ENCODE assay signal across 14 mouse cellular contexts in genomic region chr5:4959446-4959845, GRCm38 (mm10).
A peak's percentile ranks its signal among the peaks of the same experiment; 100 is the strongest.
DNase-seq lines count a peak whose midpoint lies in the region; ATAC-seq and TF ChIP-seq lines count a peak whose summit lies in the region.
"Had no signal": no experiment of that assay in that cellular context is flagged by ENCODE, and none has a peak within 500 bp of the region (broad histone marks: within the 10 kb centered on the region; RNA-seq: fewer than 3 reads in every experiment).

No protein-coding gene starts in this region.

- no peaks in the 10 kb centered on the region for H3K36me3 ChIP-seq in heart, postnatal 0 days (replicated peaks; ENCODE audit: control insufficient read depth, insufficient read depth, low read length)
- no peaks in the 10 kb centered on the region for H3K36me3 ChIP-seq in embryonic facial prominence, embryonic 10.5 days (replicated peaks)
- H3K36me3 ChIP-seq: embryonic facial prominence, embryonic 13.5 days; heart, embryonic 13.5 days; limb, embryonic 12.5 days; stomach, embryonic 15.5 days had no signal

- TF ChIP-seq CTCF in heart, postnatal 0 days (IDR thresholded peaks at IDR 0.05; ENCODE audit: low read depth), result no peak
- no peak for TF ChIP-seq CTCF in layer of hippocampus, adult 2 months (conservative IDR thresholded peaks at IDR 0.05)

- H3K27ac ChIP-seq in heart, postnatal 0 days (ENCODE audit: low read depth), result no peak overlapping the region
- H3K27ac ChIP-seq in embryonic facial prominence, embryonic 10.5 days (replicated peaks), result no peak overlapping the region
- H3K27ac ChIP-seq in layer of hippocampus, adult 2 months, result no peak overlapping the region
- H3K27ac ChIP-seq: embryonic facial prominence, embryonic 13.5 days; heart, embryonic 13.5 days; limb, embryonic 12.5 days; stomach, embryonic 15.5 days had no signal

- 0 out of 2 replicates have a peak, but pooled peaks cover 5% of the 10 kb centered on the region for H3K4me1 ChIP-seq in heart, postnatal 0 days (ENCODE audit: control insufficient read depth, insufficient read depth)
- peaks cover 18% of the 10 kb centered on the region for H3K4me1 ChIP-seq in embryonic facial prominence, embryonic 10.5 days

- DNase-seq in heart, postnatal 0 days (ENCODE audit: low spot score), result no peak
- DNase-seq in heart, adult 18-20 months, result no peak
- peak; percentile 23 for DNase-seq in embryonic facial prominence, embryonic 10.5 days (ENCODE audit: low spot score)
- DNase-seq in forelimb bud, embryonic 11.5 days (ENCODE audit: low read depth, low spot score), result peak; percentile 29
- peak; percentile 66 for DNase-seq in lung, postnatal 10 days
- no peak for DNase-seq in cerebellum, postnatal 14 days
- no peak for DNase-seq in layer of hippocampus, adult 2 months (ENCODE audit: low spot score in 2 of 2)
- DNase-seq: cerebellum, adult 11-12 months; kidney, adult 11 months; right cerebral cortex, postnatal 4 days had no signal

- no peaks in the 10 kb centered on the region for H3K27me3 ChIP-seq in heart, postnatal 0 days (ENCODE audit: control insufficient read depth, insufficient read depth, low read length)
- H3K27me3 ChIP-seq in embryonic facial prominence, embryonic 10.5 days (replicated peaks; ENCODE audit: low read depth, poor library complexity, severe bottlenecking), result no peaks in the 10 kb centered on the region
- H3K27me3 ChIP-seq: embryonic facial prominence, embryonic 13.5 days; heart, embryonic 13.5 days; limb, embryonic 12.5 days; stomach, embryonic 15.5 days had no signal

- no peak overlapping the region for H3K9ac ChIP-seq in heart, postnatal 0 days (replicated peaks; ENCODE audit: low read depth, low read length)
- H3K9ac ChIP-seq: embryonic facial prominence, embryonic 13.5 days; heart, embryonic 13.5 days; limb, embryonic 12.5 days; stomach, embryonic 15.5 days had no signal

- no peaks in the 10 kb centered on the region for H3K9me3 ChIP-seq in heart, postnatal 0 days (replicated peaks; ENCODE audit: control insufficient read depth, low read length)
- H3K9me3 ChIP-seq in embryonic facial prominence, embryonic 10.5 days, result no peaks in the 10 kb centered on the region
- H3K9me3 ChIP-seq: embryonic facial prominence, embryonic 13.5 days; heart, embryonic 13.5 days; limb, embryonic 12.5 days; stomach, embryonic 15.5 days had no signal

- no peak overlapping the region for H3K4me2 ChIP-seq in heart, postnatal 0 days (ENCODE audit: low read depth, low read length)
- H3K4me2 ChIP-seq: embryonic facial prominence, embryonic 13.5 days; heart, embryonic 13.5 days; limb, embryonic 12.5 days; stomach, embryonic 15.5 days had no signal

- WGBS in heart, postnatal 0 days, result 33% methylated on average over 5 of the region's 5 CpGs
- 36% methylated on average over 5 of the region's 5 CpGs for WGBS in embryonic facial prominence, embryonic 10.5 days

- no peak overlapping the region for H3K4me3 ChIP-seq in heart, postnatal 0 days (ENCODE audit: low read depth, low read length)
- H3K4me3 ChIP-seq in embryonic facial prominence, embryonic 10.5 days, result no peak overlapping the region
- no peak overlapping the region for H3K4me3 ChIP-seq in layer of hippocampus, adult 2 months
- H3K4me3 ChIP-seq: embryonic facial prominence, embryonic 13.5 days; heart, embryonic 13.5 days; limb, embryonic 12.5 days; stomach, embryonic 15.5 days had no signal

- ATAC-seq in heart, postnatal 0 days (ENCODE audit: insufficient read depth, low read depth), result peak; percentile 42; the same call in 1 of the 2 replicates

- no peak for TF ChIP-seq EP300 in heart, postnatal 0 days (IDR thresholded peaks at IDR 0.05; ENCODE audit: low read depth)

Comparison
In these comparisons a context has a peak if more than half of its experiments do, and no peak if none do; other contexts are left out.
1. DNase-seq: peak in embryonic facial prominence, embryonic 10.5 days (single experiment), forelimb bud, embryonic 11.5 days (single experiment) and lung, postnatal 10 days (single experiment); none in heart, postnatal 0 days (single experiment), heart, adult 18-20 months (0 of 2), cerebellum, postnatal 14 days (0 of 2) and layer of hippocampus, adult 2 months (0 of 2).